Mouse (Mus musculus) urinary bladder, postnatal 4 days (tissue): Measurements from ENCODE around the gene Casp2.

Experiments used
- DNase-seq, 2 experiments: peaks; one replicate each; pipeline ENCODE4 v3.0.0; 2021 to 2022; ENCODE audit warnings: low spot score in 2 of 2

Gene Casp2

GRCm38 (mm10) chr6:42282865-42283528 is 18.2 kb downstream of the Casp2 start:
- no peak for DNase-seq

- DNase-seq: no peak
Measured at GRCm38 (mm10) chr6:42286448-42286847, 21.7 kb downstream of the Casp2 start, which contains the start of gene Clcn1. TSS of gene Clcn1 (plus strand) at chr6:42286685.

GRCm38 (mm10) chr6:42287562-42287961 is 22.8 kb downstream of the Casp2 start:
- DNase-seq: no peak

- DNase-seq: no peak
Measured at GRCm38 (mm10) chr6:42293327-42293726, 28.5 kb downstream of the Casp2 start.

GRCm38 (mm10) chr6:42295549-42296094 is 30.8 kb downstream of the Casp2 start:
- no peak for DNase-seq

- DNase-seq: no peak
Measured at GRCm38 (mm10) chr6:42299362-42299761, 34.6 kb downstream of the Casp2 start.

GRCm38 (mm10) chr6:42309816-42310378 is 45.1 kb downstream of the Casp2 start:
- DNase-seq: no peak

- DNase-seq: no peak
Measured at GRCm38 (mm10) chr6:42310427-42311053, 45.8 kb downstream of the Casp2 start.

- DNase-seq: no peak
Measured at GRCm38 (mm10) chr6:42318293-42318692, 53.5 kb downstream of the Casp2 start.

GRCm38 (mm10) chr6:42323371-42324066 is 58.7 kb downstream of the Casp2 start:
- DNase-seq: no peak

- DNase-seq: peak in 1 of 2 experiments; percentile 59
Measured at GRCm38 (mm10) chr6:42324067-42324481, 59.3 kb downstream of the Casp2 start.

GRCm38 (mm10) chr6:42324482-42325267 is 59.9 kb downstream of the Casp2 start, which contains the start of gene Fam131b:
TSS of gene Fam131b (minus strand) at chr6:42324643.
- DNase-seq: no peak

GRCm38 (mm10) chr6:42325268-42325609 is 60.5 kb downstream of the Casp2 start:
- DNase-seq: peak; percentile 65 to 84

GRCm38 (mm10) chr6:42326509-42326908 is 61.7 kb downstream of the Casp2 start:
- DNase-seq: no peak

- DNase-seq: no peak
Measured at GRCm38 (mm10) chr6:42328757-42329156, 64.0 kb downstream of the Casp2 start.

- DNase-seq: no peak
Measured at GRCm38 (mm10) chr6:42330216-42330615, 65.4 kb downstream of the Casp2 start.

- DNase-seq: no peak
Measured at GRCm38 (mm10) chr6:42330946-42331345, 66.2 kb downstream of the Casp2 start.
